Mouse (Mus musculus): ENCODE measurements around the gene Pfkfb3. TPM values are rescaled to one million over a fixed set of nuclear protein-coding genes. Genes with fewer than 3 reads are reported as not detected.
"Not testable (repeated sequence)": the region's sequence is repeated elsewhere in the genome, so short reads cannot be mapped to it uniquely, and the experiment has no call there.

Pfkfb3 gene
- polyA plus RNA-seq, 1 experiment from 2014 or later: 20.5 TPM

DNA sequence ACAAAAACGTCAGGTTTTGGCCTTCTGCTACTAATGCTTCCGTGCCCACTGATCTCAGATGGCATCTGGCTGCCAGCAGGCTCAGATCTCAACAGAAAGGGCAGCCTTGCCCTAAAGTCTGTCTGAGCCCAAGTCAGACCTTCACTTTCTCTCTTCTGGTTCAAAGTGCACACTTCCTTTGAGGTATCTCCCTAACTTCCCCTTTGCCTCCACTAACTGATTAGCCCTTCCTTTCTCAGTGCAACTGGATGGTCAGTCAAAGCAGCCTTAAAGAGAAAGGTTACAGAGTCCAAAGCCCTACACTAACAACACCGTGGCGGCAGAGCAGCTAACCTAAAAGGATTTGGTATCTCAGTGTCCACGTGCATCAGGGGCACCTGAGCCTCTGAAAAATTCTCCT lies 9.5 kb downstream of the Pfkfb3 start:
- H3K4me3 ChIP-seq: no peak overlapping the region
- no peaks in the 10 kb centered on the region for H3K9me3 ChIP-seq
- no peaks in the 10 kb centered on the region for H3K36me3 ChIP-seq
- 61% methylated on average over 5 of the region's 5 CpGs for WGBS
- H3K4me1 ChIP-seq: peaks cover 18% of the 10 kb centered on the region; the same call in 1 of the 2 replicates
- peaks cover under 1% of the 10 kb centered on the region; the same call in 1 of the 2 replicates for H3K27me3 ChIP-seq (ENCODE audit: insufficient read depth, poor library complexity, severe bottlenecking)
- peak overlapping the region; percentile 13; the same call in 1 of the 2 replicates for H3K27ac ChIP-seq
- DNase-seq (ENCODE audit: low spot score): no peak

DNA sequence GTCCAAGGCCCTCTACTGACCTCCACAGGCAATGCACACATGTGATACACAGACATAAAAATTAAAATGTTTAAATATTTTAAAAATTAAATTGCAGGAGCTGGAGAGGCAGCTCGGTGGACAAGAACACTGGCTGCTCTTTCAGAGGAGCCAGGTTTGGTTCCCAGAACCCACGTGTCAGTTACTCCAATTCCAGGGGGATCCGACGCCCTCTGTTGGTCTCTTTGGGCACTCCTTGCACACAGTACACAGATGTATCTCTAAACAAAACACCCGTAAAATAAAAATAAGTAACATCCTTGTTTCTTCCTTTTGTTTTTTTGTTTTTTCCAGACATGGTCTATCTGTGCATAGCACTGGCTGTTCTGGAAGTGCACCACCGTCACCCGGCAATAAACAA lies 10.7 kb downstream of the Pfkfb3 start:
- WGBS: 75% methylated on average over 7 of the region's 7 CpGs
- Histone ChIP-seq H3K9me3 (no peaks in the 10 kb centered on the region), H3K27ac (no peak overlapping the region), H3K4me3 (no peak overlapping the region), H3K27me3 (ENCODE audit: insufficient read depth, poor library complexity, severe bottlenecking) (no peaks in the 10 kb centered on the region), H3K36me3 (no peaks in the 10 kb centered on the region), H3K4me1 (peaks cover 18% of the 10 kb centered on the region; the same call in 1 of the 2 replicates)
- DNase-seq (ENCODE audit: low spot score): no peak

DNA sequence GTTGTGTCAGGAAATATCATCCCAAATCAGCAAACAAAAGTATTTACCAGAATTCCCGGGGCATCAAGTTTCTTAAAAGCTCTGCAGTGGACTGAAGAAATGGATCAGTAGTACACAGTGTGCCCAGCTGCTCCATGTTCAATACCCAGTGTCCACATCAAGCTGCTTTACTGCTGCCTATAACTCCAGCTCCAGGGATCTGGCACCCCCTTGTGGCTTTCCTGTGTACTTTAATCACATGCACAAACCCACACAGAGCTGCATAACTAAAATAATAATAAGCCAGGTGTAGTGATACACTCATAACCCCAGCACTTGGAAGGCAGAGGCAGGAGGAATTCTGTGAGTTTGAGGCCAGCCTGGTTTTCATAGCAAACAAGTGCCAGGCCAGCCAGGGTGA lies 11.2 kb downstream of the Pfkfb3 start:
- WGBS: 69% methylated on average over 1 of the region's 1 CpGs

DNA sequence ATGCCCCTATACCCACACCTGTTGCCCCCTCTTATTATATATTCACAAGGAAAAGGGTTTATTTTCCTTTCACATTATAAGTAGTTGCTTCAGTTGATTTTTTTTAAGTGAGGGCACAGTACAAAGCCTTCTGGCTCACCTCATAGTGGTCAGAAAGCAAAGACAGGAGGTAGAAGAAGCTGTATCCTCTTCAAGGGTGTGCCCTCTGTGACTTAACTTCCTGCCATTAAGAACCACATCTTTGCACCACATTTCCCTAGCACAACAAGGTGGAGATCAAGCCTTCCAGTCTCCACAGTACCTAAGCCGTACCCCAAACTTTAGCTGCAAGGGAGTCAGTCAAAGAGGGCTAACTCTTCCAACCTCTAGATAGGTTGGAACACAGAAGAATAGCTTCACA lies 11.8 kb downstream of the Pfkfb3 start:
- no peak for DNase-seq (ENCODE audit: low spot score)
- Histone ChIP-seq H3K27ac (no peak overlapping the region), H3K9me3 (no peaks in the 10 kb centered on the region), H3K4me1 (peaks cover 18% of the 10 kb centered on the region; the same call in 1 of the 2 replicates), H3K4me3 (no peak overlapping the region), H3K27me3 (ENCODE audit: insufficient read depth, poor library complexity, severe bottlenecking) (no peaks in the 10 kb centered on the region), H3K36me3 (no peaks in the 10 kb centered on the region)
- WGBS: 94% methylated on average over 1 of the region's 1 CpGs

More for the DNA sequence above, 11.2 kb downstream of the Pfkfb3 start:
- no peaks in the 10 kb centered on the region for H3K27me3 ChIP-seq (ENCODE audit: insufficient read depth, poor library complexity, severe bottlenecking)
- peaks cover 18% of the 10 kb centered on the region; the same call in 1 of the 2 replicates for H3K4me1 ChIP-seq
- no peaks in the 10 kb centered on the region for H3K9me3 ChIP-seq
- no peaks in the 10 kb centered on the region for H3K36me3 ChIP-seq
- no peak overlapping the region for H3K27ac ChIP-seq
- no peak for DNase-seq (ENCODE audit: low spot score)
- H3K4me3 ChIP-seq: no peak overlapping the region

DNA sequence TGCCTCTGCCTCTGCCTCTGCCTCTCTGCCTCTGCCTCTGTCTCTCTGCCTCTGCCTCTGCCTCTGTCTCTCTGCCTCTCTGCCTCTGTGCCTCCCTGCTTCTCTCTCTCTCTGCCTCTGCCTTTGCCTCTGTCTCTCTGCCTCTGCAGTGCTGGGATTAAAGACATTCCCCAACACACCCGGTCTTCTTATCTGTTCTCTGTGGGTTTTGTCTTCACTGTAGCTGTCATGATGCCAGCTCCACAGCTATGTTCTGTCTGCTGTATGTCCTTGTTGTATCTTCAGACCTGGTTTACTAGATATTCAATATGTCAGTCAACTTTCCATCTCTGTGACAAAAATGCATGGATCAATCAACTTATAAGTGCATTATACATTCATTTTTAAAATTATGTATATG lies 12.3 kb downstream of the Pfkfb3 start:
- not testable (repeated sequence) for H3K36me3 ChIP-seq; H3K4me3 ChIP-seq; H3K27me3 ChIP-seq (ENCODE audit: insufficient read depth, poor library complexity, severe bottlenecking); H3K27ac ChIP-seq; DNase-seq (ENCODE audit: low spot score); H3K9me3 ChIP-seq
- peaks cover 18% of the 10 kb centered on the region; the same call in 1 of the 2 replicates for H3K4me1 ChIP-seq
- WGBS: 22% methylated on average over 1 of the region's 1 CpGs

DNA sequence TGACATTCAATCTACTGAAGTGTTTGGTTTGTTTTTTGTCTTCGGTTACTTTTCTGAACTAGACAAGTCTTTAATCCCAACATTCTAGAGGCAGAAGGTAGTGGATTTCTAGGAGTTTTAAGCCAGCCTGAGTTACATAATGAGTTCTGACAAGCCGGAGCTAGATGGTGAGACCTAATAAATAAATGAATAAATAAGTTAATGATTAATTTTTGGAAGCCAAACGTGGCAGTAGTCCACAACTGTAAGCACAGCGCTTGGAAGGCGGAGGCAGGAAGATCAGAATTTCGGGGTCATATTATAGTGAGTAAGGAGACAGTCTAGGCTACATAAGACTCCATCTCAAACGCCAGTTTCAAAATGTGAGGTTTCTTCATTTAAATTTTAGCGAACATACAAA lies 17.9 kb downstream of the Pfkfb3 start:
- no peak for DNase-seq (ENCODE audit: low spot score)
- Histone ChIP-seq H3K4me3 (peak overlapping the region; percentile 64), H3K36me3 (no peaks in the 10 kb centered on the region), H3K27ac (no peak overlapping the region), H3K27me3 (ENCODE audit: insufficient read depth, poor library complexity, severe bottlenecking) (no peaks in the 10 kb centered on the region), H3K4me1 (peaks cover 10% of the 10 kb centered on the region; the same call in 1 of the 2 replicates), H3K9me3 (no peaks in the 10 kb centered on the region)
- WGBS: 65% methylated on average over 8 of the region's 8 CpGs

DNA sequence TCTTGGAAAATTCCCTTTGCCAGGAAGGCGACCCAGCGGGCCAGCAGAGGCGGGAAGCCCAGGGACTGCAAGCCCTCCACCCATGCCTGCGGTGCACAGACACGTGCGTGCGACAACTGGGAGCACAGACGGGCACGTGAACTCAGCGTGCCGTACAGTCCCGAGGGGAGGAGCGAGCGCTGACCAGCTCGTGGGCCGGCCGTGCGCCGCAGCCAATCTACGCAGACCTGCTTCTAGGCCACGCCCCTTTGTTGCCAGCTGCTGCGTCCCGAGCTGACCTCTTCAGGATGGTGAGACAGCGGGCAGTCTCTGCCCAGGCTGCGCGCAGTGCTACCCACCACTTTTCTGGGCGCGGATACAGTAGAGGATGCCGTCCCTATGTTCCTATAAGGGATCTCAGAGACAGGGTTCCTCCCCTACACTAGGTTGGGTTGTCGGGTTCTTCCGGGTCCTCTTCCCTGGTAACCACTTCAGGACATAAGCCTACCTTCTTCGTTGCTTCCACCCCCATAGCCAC lies 18.4 kb downstream of the Pfkfb3 start:
- under 1% methylated on average over 32 of the region's 32 CpGs for WGBS
- DNase-seq (ENCODE audit: low spot score): peak; percentile 96
- H3K27ac ChIP-seq: peak overlapping the region; percentile 84

DNA sequence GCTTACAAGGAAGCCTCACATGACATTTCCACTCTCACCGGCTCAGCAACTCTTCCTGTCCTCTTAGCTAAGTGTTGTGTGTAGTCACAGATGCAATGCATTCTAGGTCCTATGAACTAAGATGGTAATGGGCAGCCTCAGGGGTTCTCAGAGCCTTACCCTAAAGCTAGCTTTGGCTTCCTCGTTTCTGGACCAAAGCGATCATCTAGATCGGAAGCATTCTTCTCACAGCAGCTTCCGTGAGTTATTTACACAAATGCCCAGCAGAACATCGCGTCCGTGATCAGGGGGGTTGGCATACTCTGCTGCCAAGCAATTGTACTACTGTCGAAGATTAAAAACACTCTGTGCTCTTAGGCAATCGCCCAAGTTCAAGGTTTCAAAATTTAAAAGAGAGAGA lies 19.1 kb downstream of the Pfkfb3 start:
- Histone ChIP-seq H3K27ac (peak overlapping the region; percentile 84), H3K4me1 (peaks cover 14% of the 10 kb centered on the region), H3K9me3 (no peaks in the 10 kb centered on the region), H3K36me3 (no peaks in the 10 kb centered on the region), H3K4me3 (peak overlapping the region; percentile 64), H3K27me3 (ENCODE audit: insufficient read depth, poor library complexity, severe bottlenecking) (no peaks in the 10 kb centered on the region)
- DNase-seq (ENCODE audit: low spot score): no peak
- 15% methylated on average over 10 of the region's 10 CpGs for WGBS

More for the DNA sequence above, 18.4 kb downstream of the Pfkfb3 start:
- H3K4me1 ChIP-seq: peaks cover 10% of the 10 kb centered on the region; the same call in 1 of the 2 replicates
- no peaks in the 10 kb centered on the region for H3K36me3 ChIP-seq
- no peaks in the 10 kb centered on the region for H3K9me3 ChIP-seq
- H3K4me3 ChIP-seq: peak overlapping the region; percentile 64
- no peaks in the 10 kb centered on the region for H3K27me3 ChIP-seq (ENCODE audit: insufficient read depth, poor library complexity, severe bottlenecking)

DNA sequence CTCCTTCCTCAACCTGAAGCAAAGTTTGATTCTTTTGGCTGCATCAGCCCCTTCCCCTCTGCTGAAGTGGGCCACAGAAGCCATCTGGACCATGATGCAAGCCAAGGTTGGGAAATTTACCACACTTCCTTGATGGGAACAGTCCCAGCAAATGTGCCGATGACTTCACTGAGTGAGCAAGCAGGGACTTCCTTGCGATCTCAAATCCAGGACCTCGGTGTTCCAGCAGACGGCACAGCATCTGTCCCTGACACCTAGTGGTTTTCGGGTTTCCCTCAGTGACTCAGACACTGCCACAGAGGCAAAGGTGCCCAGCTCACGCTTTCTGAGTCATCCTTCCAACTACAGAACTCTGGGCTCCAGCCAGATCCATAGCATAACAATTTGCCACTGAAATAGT lies 23.8 kb downstream of the Pfkfb3 start:
- DNase-seq (ENCODE audit: low spot score): no peak
- H3K27me3 ChIP-seq (ENCODE audit: insufficient read depth, poor library complexity, severe bottlenecking): no peaks in the 10 kb centered on the region
- H3K4me3 ChIP-seq: no peak overlapping the region
- no peaks in the 10 kb centered on the region for H3K36me3 ChIP-seq
- H3K4me1 ChIP-seq: peaks cover 11% of the 10 kb centered on the region
- no peaks in the 10 kb centered on the region for H3K9me3 ChIP-seq
- 55% methylated on average over 6 of the region's 6 CpGs for WGBS
- no peak overlapping the region for H3K27ac ChIP-seq

DNA sequence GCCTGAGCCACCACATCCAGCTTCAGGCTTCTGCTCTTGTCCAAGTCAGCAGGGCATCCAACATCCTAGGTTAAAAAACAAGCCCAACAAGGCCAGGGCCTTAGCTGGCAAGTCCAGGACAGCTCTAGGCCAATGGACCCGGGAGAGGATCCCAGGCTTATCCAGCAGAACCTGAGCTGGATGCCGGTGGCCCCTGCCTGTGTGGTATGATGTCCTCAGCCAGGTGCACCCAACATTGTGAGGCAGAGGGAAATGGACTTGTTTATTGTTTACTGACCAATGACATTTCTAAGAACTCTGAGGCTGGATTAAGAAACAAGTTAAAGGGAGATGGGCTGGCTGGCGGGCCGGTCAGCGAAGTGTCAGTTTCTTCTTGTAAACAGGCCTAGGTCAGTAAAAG lies 27.8 kb downstream of the Pfkfb3 start:
- peaks cover 4% of the 10 kb centered on the region for H3K4me1 ChIP-seq
- no peaks in the 10 kb centered on the region for H3K9me3 ChIP-seq
- no peaks in the 10 kb centered on the region for H3K36me3 ChIP-seq
- WGBS: 77% methylated on average over 5 of the region's 5 CpGs
- no peak overlapping the region for H3K4me3 ChIP-seq
- no peak overlapping the region for H3K27ac ChIP-seq
- H3K27me3 ChIP-seq (ENCODE audit: insufficient read depth, poor library complexity, severe bottlenecking): no peaks in the 10 kb centered on the region
- no peak for DNase-seq (ENCODE audit: low spot score)

DNA sequence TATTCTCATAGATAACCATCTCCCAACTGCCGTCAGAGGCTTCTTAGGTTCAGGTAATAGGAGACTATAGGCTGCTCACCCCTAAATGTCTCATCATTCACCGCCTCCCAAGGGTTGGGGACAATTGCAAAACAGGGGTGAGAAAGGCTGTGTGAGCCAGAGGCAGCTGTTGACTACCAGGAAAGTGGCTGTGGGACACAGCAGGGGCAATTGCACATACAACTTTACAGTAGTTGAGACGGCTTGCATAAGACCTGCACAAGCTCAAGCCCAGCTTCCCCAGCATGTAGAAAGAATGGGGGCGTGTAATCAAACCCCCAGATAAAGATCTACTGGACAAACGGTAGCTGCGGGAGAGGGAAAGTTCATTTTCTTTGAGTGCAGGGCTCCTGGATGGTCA lies 29.1 kb downstream of the Pfkfb3 start:
- H3K4me1 ChIP-seq: no peaks in the 10 kb centered on the region; the same call in 1 of the 2 replicates
- H3K27ac ChIP-seq: no peak overlapping the region
- H3K4me3 ChIP-seq: no peak overlapping the region
- H3K36me3 ChIP-seq: no peaks in the 10 kb centered on the region
- DNase-seq (ENCODE audit: low spot score): no peak
- 66% methylated on average over 6 of the region's 6 CpGs for WGBS
- no peaks in the 10 kb centered on the region for H3K27me3 ChIP-seq (ENCODE audit: insufficient read depth, poor library complexity, severe bottlenecking)
- no peaks in the 10 kb centered on the region for H3K9me3 ChIP-seq

DNA sequence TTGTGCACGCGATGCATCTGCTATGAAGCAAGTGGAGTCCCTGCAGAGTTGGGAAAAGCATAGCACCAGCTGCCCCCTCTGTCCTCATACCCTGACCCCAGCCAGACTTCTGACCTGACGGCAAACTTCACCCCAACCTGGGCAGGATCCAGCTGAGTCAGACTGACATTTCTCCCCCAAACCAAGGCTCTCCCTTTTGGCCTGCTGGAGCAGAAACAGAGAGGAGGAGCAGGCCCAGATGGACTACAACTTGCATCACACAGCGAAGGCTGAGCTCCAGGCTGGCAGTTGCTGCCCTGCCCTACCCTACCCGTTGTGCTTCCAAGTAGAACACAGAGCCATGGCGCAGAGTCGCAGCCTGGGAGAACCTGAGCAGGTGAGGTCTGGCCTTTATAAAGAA lies 32.1 kb downstream of the Pfkfb3 start:
- no peak overlapping the region for H3K27ac ChIP-seq
- H3K9me3 ChIP-seq: no peaks in the 10 kb centered on the region
- H3K4me3 ChIP-seq: no peak overlapping the region
- H3K36me3 ChIP-seq: no peaks in the 10 kb centered on the region
- no peaks in the 10 kb centered on the region for H3K27me3 ChIP-seq (ENCODE audit: insufficient read depth, poor library complexity, severe bottlenecking)
- no peak for DNase-seq (ENCODE audit: low spot score)
- 93% methylated on average over 7 of the region's 7 CpGs for WGBS
- H3K4me1 ChIP-seq: no peaks in the 10 kb centered on the region; the same call in 1 of the 2 replicates

DNA sequence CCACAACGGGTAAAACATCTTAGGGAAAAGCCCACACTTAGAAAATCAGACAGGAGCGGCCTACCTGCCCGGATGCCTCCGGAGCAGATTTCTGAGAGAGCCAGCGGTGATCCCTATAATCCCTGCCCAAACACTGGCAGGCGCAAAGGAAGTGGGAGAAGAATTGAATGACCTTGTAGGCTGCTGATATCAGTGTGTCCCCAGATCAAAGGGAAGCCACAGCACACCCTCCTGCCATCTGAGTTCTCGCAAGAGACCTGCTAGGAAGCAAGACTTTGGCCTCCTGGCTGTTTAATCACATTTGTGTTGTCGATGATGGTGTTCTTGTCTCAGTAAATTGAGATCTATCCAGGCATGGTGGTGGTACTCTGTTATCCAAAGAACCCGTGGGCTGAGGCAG lies 33.1 kb downstream of the Pfkfb3 start:
- no peak overlapping the region for H3K4me3 ChIP-seq

DNA sequence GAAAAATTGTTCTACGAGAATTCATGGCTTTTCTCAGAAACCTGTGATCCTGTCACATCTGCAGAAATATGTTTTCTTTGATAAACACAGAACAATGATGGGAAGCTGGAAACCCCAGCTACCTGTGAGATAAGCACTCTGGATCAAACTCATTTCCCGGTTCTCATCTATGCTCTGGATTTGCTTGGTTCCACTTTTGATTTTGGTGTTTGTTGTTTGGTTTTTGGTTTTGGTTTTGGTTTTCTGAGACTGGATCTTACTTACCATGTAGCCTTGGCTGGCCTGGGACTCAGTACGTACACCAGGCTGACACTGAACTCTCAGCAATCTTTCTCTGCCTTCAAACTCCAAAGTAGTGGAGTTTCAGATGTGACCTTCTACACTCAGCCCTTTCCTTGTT lies 38.0 kb downstream of the Pfkfb3 start:
- no peak overlapping the region for H3K4me3 ChIP-seq
- 70% methylated on average over 3 of the region's 3 CpGs for WGBS
- H3K27me3 ChIP-seq (ENCODE audit: insufficient read depth, poor library complexity, severe bottlenecking): no peaks in the 10 kb centered on the region
- DNase-seq (ENCODE audit: low spot score): no peak
- H3K36me3 ChIP-seq: no peaks in the 10 kb centered on the region
- no peaks in the 10 kb centered on the region for H3K9me3 ChIP-seq
- peaks cover 8% of the 10 kb centered on the region for H3K4me1 ChIP-seq
- H3K27ac ChIP-seq: no peak overlapping the region

More for the DNA sequence above, 33.1 kb downstream of the Pfkfb3 start:
- H3K27ac ChIP-seq: no peak overlapping the region
- H3K9me3 ChIP-seq: no peaks in the 10 kb centered on the region
- no peaks in the 10 kb centered on the region for H3K27me3 ChIP-seq (ENCODE audit: insufficient read depth, poor library complexity, severe bottlenecking)
- DNase-seq (ENCODE audit: low spot score): no peak
- H3K4me1 ChIP-seq: no peaks in the 10 kb centered on the region; the same call in 1 of the 2 replicates
- no peaks in the 10 kb centered on the region for H3K36me3 ChIP-seq
- WGBS: 55% methylated on average over 9 of the region's 9 CpGs
